9 mouse cellular contexts compared by ENCODE assay signal in the genomic region with DNA sequence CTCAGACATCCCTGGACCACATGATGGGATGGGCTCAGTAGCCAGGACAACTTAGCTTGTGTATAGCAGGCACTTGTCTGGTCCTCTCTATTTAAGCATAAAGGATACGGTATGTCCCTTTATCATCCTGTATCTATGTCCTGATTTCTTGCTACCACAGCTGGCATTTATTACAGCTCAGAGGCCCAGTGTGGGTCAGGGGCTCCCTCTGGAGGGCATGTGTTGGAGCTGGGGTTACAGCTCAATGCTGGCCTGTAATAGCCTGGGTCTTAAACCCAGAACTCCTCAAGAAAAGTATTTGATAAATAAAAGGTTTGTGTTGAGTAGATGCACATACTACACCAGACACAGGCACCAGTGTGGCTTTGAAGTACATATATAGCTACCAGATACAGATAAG. TPM values are rescaled to one million over a fixed set of nuclear protein-coding genes. Genes with fewer than 3 reads are reported as not detected.
DNase-seq lines count a peak whose midpoint lies in the region; ATAC-seq and TF ChIP-seq lines count a peak whose summit lies in the region.
"Had no signal": no experiment of that assay in that cellular context is flagged by ENCODE, and none has a peak within 500 bp of the region (broad histone marks: within the 10 kb centered on the region; RNA-seq: fewer than 3 reads in every experiment).

No protein-coding gene starts in this region.

- ATAC-seq in midbrain, embryonic 13.5 days: 0 out of 2 replicates have a peak, but pooled peaks have one; percentile 13
- ATAC-seq in midbrain, embryonic 15.5 days (replicated peaks): no peak; the same call in 1 of the 2 replicates
- no peak for ATAC-seq in megakaryocyte, adult 5-6 weeks (ENCODE audit: poor library complexity, severe bottlenecking)

- H3K36me3 ChIP-seq in midbrain, embryonic 13.5 days: no peaks in the 10 kb centered on the region
- H3K36me3 ChIP-seq in midbrain, embryonic 15.5 days (replicated peaks): no peaks in the 10 kb centered on the region
- H3K36me3 ChIP-seq: heart, embryonic 15.5 days had no signal

- peak; percentile 60 for TF ChIP-seq CTCF in olfactory bulb, adult 2 months (IDR thresholded peaks at IDR 0.05; ENCODE audit: insufficient read depth, low read depth, low read length)

- TF ChIP-seq POLR2A in olfactory bulb, adult 2 months (IDR thresholded peaks at IDR 0.05; ENCODE audit: insufficient read depth, low read depth, low read length): no peak

- H3K27ac ChIP-seq in midbrain, embryonic 13.5 days: no peak overlapping the region
- H3K27ac ChIP-seq in midbrain, embryonic 15.5 days: no peak overlapping the region
- no peak overlapping the region for H3K27ac ChIP-seq in olfactory bulb, adult 2 months (ENCODE audit: insufficient read depth, low read depth, low read length)
- H3K27ac ChIP-seq: heart, embryonic 15.5 days had no signal

- WGBS in midbrain, embryonic 13.5 days: 36% methylated on average over 1 of the region's 1 CpGs
- 34% methylated on average over 1 of the region's 1 CpGs for WGBS in midbrain, embryonic 15.5 days
- WGBS in olfactory bulb, adult 2 months: 42% methylated on average over 1 of the region's 1 CpGs

- H3K4me3 ChIP-seq in midbrain, embryonic 13.5 days (replicated peaks): no peak overlapping the region
- H3K4me3 ChIP-seq in midbrain, embryonic 15.5 days: no peak overlapping the region
- H3K4me3 ChIP-seq in olfactory bulb, adult 2 months (ENCODE audit: insufficient read depth, low read depth, low read length): no peak overlapping the region
- H3K4me3 ChIP-seq: heart, embryonic 15.5 days had no signal

- H3K9ac ChIP-seq in midbrain, embryonic 13.5 days (replicated peaks): no peak overlapping the region
- H3K9ac ChIP-seq in midbrain, embryonic 15.5 days: no peak overlapping the region
- H3K9ac ChIP-seq: heart, embryonic 15.5 days had no signal

- peaks cover 21% of the 10 kb centered on the region for H3K4me1 ChIP-seq in midbrain, embryonic 13.5 days (replicated peaks)
- H3K4me1 ChIP-seq in midbrain, embryonic 15.5 days: peaks cover 14% of the 10 kb centered on the region; the same call in 1 of the 2 replicates
- H3K4me1 ChIP-seq in olfactory bulb, adult 2 months (ENCODE audit: control insufficient read depth, insufficient read depth, low read length): peaks cover 75% of the 10 kb centered on the region

- H3K4me2 ChIP-seq in midbrain, embryonic 13.5 days (replicated peaks): no peak overlapping the region
- H3K4me2 ChIP-seq in midbrain, embryonic 15.5 days: no peak overlapping the region
- H3K4me2 ChIP-seq: heart, embryonic 15.5 days had no signal

- H3K27me3 ChIP-seq in midbrain, embryonic 13.5 days: no peaks in the 10 kb centered on the region
- no peaks in the 10 kb centered on the region for H3K27me3 ChIP-seq in midbrain, embryonic 15.5 days (replicated peaks)
- H3K27me3 ChIP-seq: heart, embryonic 15.5 days had no signal

- DNase-seq in heart, postnatal 4 days: peak; percentile 43
- DNase-seq in heart, adult 8-10 months (ENCODE audit: low spot score): no peak
- peak; percentile 63 for DNase-seq in embryo, embryonic 10 days (ENCODE audit: low spot score)
- DNase-seq in ovary, adult 18-20 months (ENCODE audit: low spot score): no peak

- H3K9me3 ChIP-seq in midbrain, embryonic 13.5 days: no peaks in the 10 kb centered on the region
- no peaks in the 10 kb centered on the region for H3K9me3 ChIP-seq in midbrain, embryonic 15.5 days
- H3K9me3 ChIP-seq: heart, embryonic 15.5 days had no signal

RNA-seq across cellular contexts. Expression of a gene that starts 51.8 kb away (rescaled TPM):
- total RNA-seq in heart, postnatal 4 days (2021): under 1 TPM; 0.19 to 0.25 TPM
- total RNA-seq in heart, adult 8-10 months (2022): 1 to 10 TPM; 5.4 to 7.2 (median 6.3) TPM
- 11.3 and 12.2 TPM in 2 replicates for polyA plus RNA-seq in midbrain, embryonic 13.5 days (2015; fragmentation: Nextera tagmentation; extraction: Ambion mirVana)
- 54.7 and 55.3 TPM in 2 replicates for polyA plus RNA-seq in midbrain, embryonic 15.5 days (2015; fragmentation: Nextera tagmentation; extraction: Ambion mirVana)
- polyA plus RNA-seq in olfactory bulb, adult 2 months (2012; ENCODE audit: insufficient read depth, insufficient read length, low replicate concordance, missing spikeins): 124 TPM in 1 of 2 replicates, not detected in the other
- not detected in 2 replicates for total RNA-seq in megakaryocyte, adult 5-6 weeks (2015)
- not detected in 2 replicates for total RNA-seq in megakaryocyte, adult 5-6 weeks (2017)

Comparison
In these comparisons a context has a peak if more than half of its experiments do, and no peak if none do; other contexts are left out.
1. DNase-seq: peak in heart, postnatal 4 days (single experiment) and embryo, embryonic 10 days (single experiment); none in heart, adult 8-10 months (single experiment) and ovary, adult 18-20 months (single experiment).
2. RNA of a gene that starts 51.8 kb away (total RNA-seq): 5.4 to 7.2 TPM in heart, adult 8-10 months; 0.19 to 0.25 TPM in heart, postnatal 4 days and not detected in megakaryocyte, adult 5-6 weeks; every median in the first group is over 4 times any median in the second.